Mouse (Mus musculus): ENCODE measurements around the gene Gm3453.
"Not testable (repeated sequence)": the region's sequence is repeated elsewhere in the genome, so short reads cannot be mapped to it uniquely, and the experiment has no call there.

Gm3453 gene

DNA sequence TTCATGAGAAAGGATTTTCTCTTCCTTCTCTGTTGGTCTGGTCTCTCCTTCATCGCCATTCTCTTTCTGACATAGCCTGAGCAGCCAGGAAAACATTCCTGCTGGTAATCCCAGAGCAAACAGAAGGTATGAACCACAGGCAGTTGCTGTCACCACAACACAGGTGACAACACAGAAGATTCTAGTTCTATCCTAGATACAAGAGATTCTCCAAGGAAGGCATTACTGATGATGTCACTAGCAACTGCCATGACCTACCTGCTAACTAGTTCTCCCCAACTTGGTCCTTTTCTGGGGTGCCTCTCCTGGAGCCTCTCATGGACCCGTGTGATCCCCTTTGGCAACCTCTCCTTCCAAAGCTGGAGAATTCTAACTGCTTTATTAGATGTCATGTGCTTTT, at the start of gene Gm3453:
Gene Gm3453, minus strand, starts transcription at position 101 of the 400 bp plus-strand sequence.
- DNase-seq (ENCODE audit: low spot score), result not testable (repeated sequence)

DNA sequence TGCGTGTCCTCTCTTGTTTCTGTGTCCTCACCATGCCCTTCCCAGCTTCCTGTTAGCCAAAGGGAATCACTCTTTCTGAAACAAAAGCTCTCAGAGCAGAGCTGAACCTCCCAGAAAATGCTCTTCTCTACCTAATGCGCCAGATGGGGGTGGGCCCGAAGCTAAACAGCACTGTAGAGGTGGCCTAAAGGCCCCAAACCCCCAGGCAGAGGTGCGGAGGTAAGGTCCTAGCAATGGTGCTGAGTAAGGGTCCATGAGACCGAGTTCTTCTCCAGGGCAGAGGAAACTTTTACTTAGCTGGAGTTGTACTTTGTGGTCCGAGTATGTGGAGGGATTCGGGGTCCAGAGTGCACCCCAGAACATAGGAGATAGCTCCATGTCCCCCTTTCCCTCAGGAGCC, 8.2 kb upstream of the Gm3453 start:
- not testable (repeated sequence) for DNase-seq (ENCODE audit: low spot score)

DNA sequence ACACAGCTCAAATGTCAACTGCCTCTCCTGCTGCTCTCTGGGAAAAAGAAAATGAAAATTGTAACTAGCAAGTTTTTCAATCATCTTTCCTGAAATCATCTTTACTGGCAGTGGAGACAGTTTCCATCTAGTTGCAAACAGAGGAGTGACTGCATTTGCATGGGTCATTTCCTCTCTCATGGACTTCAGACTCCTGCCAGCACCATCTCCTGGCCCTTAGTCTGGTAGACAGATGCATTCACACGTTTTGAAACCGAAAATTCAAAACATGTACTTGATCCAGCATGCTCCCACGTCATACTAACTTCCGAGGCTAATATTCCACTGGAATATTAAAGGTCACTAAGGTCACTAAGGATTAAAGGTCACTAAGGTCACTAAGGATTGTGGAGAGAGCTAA, 16.5 kb downstream of the Gm3453 start:
- DNase-seq (ENCODE audit: low spot score), result not testable (repeated sequence)

DNA sequence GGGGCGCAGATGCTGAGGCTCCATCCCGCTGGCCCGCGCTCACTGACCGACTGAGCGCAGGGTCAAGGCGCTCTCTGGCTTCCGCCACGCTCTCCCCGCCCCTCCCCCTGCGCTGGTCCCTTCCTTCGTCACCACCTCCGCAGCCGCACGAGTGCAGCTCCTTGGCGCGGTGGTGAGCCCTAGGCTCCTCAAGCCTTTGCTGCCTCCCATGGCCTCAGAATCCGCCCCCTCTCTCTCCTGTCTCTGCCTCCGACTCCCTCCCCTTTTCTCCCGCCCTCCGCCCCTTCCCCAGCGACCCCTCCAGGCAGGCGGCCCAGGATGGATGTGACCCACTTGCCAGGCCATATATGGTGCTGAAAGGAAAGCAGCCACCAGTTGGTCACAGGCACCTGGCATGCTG, 17.3 kb downstream of the Gm3453 start, which contains the start of gene Gm3248:
Gene Gm3248, minus strand, starts transcription at position 111 of the 400 bp plus-strand sequence.
- DNase-seq (ENCODE audit: low spot score), result not testable (repeated sequence)

DNA sequence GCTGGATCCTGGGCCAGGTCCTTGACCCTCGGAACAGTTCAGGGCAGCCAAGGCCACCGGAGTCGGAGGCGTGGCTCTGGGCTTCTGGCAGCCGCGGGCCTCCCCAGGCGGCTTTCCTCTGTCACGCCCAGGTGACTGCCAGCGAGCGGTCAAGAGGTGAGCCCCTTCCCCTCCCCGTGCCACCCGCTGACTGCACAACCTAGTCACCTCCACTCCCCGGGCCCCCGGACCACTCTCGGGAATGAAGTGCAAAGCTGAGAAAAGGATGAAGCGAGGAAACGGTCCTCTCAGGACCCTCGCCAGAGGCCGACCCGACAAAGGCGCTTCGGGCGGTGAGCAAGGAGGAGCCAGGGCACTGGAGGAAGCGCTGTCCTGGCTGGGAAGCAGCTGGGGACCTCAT, 17.8 kb downstream of the Gm3453 start:
- DNase-seq (ENCODE audit: low spot score), result not testable (repeated sequence)

DNA sequence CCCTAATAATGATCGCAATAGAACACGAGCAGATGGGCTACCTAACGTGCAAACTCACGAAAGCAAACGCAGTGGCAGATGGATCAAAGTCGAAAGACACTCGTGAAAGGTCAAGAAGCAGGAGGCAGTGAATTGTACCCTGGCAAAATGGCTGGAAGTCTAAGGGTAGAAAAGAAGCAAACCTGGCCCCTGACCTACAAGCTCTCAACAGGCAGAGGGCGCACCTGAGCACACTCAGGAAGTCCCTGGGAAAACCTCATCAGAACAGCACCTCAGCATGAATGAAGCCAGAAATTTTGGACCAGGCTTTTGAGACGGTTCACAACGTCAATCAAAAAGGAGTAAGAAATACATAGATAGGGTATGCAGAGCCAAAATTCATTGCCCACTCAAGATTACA, 18.5 kb downstream of the Gm3453 start:
- DNase-seq (ENCODE audit: low spot score), result peak; percentile 24

DNA sequence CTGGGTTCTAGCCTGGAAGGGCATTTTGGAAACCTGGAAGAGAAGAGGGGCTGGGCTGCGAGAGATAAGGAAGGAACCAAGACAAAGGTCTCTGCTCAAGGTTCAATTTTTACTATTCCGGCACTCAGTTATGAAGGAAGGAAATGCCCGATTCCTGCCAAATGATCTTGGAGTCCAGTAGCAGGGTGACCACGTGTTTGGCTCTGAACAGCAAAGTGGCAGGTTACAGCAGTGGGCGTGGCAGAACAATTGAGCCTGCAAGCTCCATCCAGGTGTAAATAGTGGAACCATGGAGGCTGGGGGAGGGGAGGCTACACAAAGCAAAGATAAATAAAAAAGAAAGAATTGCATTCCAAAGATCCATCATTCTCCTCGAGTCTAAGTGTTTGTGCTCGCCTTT, 55.7 kb downstream of the Gm3453 start:
- DNase-seq (ENCODE audit: low spot score), result not testable (repeated sequence)

All from layer of hippocampus, adult 9-10 months (tissue).